Mouse (Mus musculus) liver (tissue): ENCODE data around the gene Pola2.

ENCODE experiments used
- DNase-seq: peaks from one replicate; pipeline ENCODE4 v3.0.0-alpha.2; 2020; ENCODE audit warnings: mixed read lengths

The Pola2 gene

DNA sequence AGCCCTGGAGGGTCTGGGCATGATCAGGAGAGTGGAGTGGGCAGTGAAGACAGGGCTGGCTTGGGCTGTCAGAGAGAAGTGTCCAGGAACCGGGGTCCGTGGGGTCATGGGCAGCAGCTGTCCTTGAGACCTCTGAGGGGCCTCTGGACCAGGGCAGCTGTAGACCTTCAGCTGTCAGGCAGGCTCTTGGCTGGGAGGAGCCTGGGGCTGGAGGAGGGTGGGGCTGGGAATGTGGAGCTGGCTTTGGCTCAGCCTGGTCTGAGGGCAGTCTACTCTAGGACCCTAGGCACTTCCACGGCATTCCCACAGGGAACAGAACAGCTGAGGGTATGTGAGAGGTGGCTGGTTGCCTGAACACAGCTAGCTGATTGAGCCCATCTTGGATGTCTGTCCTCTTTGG lies 28.7 kb downstream of the Pola2 start:
- DNase-seq, result no peak

DNA sequence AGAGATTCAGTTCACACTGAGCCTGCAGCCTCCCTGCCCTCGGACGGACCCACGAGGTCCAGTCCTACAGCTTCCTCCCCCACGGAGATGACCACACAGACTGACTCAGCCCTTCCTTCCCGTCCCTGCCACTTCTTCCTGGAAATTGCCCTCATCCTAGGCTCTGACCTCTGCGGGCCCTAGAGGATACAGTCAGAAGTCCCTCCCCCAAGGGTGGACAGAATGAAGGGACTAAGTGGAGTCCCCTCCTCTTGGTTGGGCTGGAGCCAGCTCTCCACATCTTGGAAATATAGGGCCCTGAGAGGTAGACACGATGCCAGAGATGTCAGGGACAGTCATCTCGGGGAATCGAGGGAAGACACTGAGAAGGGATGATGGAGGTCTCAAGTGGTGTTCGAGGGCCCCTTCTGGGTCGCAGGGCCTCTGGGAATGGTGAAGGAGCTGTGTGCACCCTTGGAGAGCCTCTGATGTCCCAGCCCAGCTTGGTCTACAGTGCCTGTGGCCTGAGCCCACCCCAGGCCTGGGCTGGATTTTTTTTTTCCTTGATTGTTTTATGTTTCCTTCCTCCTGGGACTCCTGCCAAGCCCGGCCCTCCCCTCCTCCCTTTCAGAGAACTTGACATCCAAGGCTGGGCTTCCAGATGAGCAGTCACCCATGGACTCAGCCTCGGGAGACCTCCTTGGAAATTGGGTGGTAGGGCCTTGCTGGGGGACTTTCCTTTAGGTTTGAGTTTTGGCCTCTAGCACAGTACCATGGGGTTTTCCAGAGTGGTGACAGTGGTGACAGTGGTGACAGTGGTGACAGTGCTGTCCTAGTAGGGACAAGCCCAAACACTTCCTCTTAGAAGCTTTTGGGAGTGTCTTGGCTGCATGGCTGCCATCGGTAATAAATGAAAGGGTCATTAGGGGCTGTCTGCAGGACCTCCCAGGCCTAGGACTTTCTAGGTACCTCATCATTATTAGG lies 34.1 kb downstream of the Pola2 start:
- no peak for DNase-seq

DNA sequence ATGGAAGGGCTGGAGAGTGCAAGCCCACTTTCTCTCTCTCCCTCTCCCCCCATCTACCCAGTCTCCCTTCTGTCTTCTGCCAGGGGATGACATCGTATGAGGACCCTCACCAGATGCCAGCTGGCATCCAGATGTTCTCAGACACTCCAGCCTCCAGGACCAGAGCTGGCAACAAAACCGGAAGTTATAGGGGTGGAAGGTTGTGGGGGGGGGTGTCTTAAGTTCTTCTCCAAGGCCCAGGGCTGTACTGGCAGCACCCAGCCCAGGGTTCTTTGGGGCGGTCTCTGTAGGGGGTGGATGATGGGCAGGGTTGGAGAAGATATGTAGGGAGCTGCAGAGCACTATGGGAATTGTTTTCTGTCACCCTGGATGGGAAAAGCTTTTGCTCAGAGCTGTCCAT lies 35.5 kb downstream of the Pola2 start:
- no peak for DNase-seq

DNA sequence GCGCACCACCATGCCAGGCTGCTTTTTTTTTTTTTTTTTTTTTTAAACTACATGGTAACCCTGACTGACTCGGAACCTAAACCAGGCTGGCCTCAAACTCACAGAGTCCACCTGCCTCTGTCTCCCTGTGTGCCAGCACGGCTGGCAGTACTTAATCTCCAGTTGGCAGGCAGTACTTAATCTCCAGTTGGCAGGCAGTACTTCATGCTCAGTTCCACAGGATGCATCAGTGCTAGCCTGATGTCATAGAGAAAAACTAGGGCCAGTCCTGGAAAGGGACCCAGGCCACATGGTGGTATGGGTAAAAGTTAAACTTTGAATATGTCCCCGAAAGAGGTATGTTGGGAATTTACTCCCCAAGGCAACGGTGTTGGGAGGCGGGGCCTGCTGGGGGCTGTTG lies 35.9 kb downstream of the Pola2 start:
- DNase-seq, result no peak

DNA sequence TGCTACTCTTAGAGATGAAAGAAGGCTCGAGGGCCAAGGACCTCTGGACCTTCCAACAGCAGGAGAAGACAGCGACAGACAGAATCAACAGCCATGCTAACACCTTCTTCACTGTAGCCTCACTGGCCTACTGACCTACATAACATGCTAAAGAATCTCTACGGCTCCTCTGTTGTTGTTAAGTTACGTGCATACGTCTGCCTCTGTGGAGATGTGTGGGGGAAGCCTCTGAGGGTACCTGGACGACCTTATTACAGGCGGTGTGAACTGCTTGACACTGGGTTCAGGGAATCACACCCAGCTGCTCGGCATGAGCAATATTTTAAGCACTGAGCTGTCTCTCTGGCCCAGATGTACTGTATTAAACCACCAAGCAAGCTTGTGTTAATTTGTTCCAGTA lies 36.5 kb downstream of the Pola2 start:
- DNase-seq, result no peak

DNA sequence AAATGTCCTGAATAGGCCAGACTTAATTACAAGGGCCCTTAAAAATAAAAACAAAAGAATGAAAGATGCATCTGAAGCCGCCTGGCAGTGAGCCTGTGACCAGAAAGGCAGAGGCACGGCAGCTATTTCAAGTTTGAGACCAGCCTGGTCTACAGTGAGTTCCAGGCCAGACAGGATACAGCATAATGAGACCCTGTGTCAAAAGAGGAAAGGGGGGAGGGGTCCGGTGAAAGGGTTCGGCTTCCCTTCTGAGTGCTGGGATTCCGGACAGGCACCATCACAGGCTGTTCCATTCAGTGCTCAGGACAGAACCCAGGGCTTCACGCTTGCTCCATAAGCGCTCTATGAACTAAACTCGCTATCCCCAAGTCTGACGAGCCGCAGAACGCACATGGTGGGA lies 37.0 kb downstream of the Pola2 start:
- no peak for DNase-seq

DNA sequence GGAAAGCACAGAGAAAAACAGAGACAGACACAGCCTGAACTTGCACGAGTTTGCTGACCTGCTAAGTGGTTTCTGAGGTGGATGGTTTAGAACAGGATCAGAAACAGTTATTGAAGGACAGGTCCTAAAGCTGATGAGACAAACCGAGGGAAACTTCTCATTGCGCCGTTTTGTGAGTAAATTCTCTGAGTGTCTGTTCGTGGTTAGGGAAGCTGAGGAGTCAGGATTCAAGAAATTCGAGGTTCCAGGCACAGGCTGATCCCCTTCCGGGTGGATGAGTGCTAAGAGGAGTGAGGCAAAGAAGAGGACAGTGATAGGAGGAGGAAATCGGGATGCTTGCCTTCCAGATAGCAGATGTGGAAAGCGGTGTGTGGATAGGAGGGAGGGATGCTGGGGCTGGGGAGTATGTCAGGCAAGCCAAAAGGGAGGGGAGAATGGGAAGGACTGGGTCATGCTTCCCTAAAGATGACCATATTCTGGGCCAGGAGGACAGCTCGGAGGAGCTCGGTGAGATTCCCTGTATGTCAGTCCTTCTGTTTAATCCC lies 38.6 kb downstream of the Pola2 start:
- no peak for DNase-seq

DNA sequence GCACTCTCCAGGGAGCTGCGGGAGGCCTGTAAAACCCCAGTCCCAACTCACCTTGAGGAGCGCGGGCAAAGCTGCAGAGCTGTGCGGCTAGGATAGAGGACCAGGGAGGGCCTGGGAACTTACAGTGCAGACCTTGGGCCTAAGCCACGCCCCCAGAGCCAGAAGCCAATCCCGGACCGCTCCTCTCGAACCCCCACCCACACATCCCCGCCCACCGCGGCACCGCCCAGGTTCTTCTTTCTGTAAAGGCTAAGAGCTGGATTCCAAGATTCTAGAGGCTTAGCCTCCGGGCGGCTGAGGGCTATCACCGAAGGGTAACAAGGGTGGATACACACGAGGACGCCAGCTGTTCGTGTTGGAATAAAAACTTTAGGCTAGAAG lies 39.3 kb downstream of the Pola2 start, which contains the start of gene Cdc42ep2:
Gene Cdc42ep2, minus strand, starts transcription at position 104 of the 381 bp plus-strand sequence.
- DNase-seq, result peak; percentile 99

DNA sequence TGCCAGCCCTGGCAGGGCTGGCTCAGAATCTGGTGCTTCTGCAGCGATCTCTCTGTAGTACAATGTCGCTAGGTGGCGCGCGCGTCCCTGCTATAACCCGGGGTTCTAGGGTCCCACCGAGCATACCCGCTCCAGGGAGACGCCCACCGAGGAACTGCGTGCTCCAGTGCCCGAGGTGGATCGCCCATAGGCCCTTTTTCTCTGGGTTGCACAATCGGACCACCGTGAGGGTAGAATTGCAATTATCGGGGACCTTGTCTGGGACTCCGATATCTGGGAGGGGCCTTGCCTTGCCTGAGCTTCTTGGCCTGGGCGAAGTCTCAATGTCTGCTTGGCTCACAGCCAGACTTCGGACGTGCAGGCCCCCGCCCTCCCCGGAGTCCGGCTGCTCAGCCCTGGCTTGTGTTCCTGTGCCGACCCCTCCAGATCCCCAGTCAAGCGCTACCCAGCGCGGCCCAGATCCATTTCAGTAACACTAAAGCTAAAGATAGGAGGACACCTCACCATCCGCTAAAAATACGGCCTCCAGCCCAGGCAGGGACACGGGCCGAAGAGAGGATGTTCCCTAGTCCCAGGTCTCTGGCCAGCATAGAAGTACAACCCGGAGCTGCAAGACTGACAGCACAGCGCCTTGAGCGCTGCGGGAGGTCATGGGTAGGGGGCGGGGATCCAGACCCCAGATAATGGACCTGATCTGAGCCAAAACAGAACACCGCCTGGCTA lies 39.9 kb downstream of the Pola2 start:
- DNase-seq, result peak; percentile 95

DNA sequence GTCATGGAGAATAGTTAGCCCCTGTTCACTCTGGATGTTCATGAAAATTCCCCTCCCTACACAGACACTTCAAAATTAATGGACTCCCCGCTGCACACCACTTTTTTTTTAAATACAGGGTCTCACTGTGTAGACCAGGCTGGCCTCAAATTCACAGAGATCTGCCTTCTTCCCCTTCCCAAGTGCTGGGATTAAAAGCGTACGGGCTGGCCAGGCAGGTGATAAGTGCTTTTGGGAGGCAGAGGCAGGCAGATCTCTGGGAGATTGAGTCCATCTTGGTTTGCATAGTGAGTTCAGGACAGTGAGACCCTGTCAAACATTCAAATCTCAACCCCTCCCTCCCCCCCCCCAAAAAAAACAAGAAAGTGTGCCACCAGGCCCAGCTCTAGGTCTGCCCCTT lies 41.0 kb downstream of the Pola2 start:
- no peak for DNase-seq

DNA sequence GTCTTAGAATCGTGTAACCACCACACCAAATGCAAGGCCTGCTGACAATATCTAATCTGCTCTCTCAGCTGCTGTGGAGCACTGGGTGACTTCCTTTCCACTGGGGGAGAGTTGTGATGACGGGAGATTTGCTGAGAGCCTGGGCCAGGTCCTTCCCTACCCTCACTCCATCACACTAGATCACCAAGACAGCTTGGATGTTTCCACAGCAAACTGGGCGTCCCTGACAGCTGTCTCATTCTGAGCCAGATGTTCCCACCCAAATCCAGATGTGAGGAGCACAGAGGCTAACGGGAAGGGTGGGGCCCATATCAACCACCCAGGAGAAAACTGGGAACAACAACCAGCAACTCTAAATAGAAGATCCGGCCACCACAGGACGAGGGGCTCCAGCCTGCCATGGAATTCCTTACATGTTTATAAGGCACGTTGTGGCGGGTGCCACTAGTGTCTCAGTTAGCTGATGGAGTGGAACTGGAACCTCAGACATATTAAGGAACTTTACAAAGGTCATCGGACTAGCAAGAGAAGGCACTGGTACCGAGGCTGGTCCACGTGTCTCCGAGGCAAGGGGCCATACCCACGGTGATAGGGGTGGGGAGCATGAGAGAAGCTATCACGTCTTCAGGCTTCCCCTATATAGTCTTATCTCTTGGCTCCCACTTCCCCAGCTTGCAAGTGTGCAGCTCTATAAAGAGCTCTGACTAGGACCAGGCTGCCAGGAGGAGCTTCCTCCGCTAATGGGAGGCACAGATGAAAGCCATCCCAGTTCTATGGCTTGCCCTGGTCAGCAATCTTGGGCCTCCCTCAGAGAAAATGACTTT lies 41.7 kb downstream of the Pola2 start:
- DNase-seq, result peak; percentile 78

DNA sequence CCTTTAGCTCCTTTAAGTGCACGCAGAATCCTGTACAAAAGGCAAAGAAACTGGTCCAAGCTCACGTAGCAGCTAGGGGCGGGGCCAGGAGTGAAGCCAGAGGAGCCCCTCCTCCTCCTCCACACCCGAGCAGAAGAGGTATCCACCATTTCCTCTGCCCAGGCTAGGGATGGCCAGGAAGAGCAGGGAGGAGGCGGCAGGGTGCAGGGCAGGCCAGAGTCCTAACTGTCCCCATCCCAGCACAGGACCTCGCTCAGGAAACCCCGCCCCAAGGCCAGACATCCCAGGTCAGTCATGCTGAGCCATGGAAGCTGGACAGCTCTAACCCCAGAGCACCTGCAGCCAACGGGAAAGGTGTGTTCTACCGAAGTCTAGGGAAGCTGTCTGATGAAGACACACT lies 42.3 kb downstream of the Pola2 start:
- DNase-seq, result peak; percentile 77

DNA sequence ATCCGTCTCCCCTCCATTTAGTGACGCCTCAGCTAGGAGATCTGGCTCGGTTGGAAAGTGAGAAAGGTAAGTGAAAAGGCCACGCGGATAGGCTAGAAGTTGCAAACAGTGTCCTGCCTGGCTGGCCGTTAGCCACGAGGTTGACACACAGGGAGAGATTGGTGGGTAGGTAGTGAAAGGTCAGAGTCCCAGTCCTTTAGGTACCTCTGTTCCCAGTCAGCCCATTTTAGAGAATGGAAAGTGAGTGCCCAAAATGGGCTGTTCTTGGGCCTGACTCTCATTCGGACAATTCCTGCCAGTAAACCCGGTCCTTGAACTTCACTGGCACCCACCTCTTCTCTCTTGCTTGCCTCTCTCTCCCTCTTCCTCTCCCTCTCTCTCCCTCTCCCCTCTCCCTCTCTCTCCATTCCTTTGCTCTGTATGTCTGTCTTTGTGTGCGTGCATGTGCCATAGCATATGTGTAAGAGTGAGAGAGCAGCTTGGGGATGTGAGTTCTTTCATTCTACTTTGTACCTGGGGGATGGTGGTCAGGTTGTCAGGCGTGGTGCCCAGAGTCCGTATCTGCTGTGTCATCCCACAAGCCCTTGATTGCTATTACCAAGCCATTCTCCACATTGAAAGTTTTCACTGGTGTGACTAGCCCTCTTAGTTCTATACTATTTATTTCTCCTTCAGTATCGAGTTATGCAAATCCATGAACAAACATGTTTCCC lies 50.8 kb downstream of the Pola2 start, which contains the start of gene Dpf2:
Gene Dpf2, minus strand, starts transcription at position 4 of the 713 bp plus-strand sequence.
- peak; percentile 62 for DNase-seq

DNA sequence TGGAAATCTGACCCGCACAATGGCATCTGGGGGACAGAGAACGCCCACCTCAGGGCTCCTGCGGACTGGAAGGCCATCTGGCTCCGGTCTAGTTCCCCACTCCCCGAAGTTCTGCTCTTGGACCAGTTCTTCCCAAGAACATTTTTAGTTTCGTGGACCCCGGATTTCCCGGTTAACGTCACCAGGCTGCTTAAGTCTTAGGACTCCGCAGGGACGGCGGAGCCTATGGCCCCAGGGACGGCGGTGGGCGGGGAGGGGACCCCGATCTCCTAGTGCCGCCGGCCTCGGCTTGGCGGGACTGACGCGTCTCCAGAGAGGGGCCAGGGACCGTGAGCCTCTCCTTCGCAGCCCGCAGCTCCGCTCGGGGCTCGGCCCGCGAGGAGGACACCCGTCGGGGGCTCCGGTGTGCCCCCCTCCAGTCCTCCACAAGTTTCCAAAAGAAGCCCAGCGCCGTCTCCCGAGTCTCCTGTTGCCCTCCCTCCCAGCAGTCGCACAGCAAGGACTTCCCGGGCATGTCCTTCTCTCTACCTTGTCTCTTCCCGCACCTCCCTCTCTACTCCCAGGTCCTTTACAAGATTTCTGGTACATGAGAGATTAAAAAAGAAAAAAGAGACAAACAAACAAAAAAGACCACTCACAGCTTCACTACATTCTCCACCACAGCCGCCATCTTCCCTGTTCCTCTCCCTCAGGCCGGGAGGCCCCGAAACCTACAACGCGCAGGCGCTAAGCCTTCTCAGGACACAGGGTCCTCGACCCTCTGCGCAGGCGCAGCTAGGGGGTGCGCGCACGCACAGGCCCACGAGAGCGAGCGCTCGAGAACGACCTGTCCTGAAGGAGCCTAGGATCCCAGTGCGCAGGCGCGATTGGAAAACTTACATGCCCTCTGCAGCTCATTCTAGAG lies 51.6 kb downstream of the Pola2 start:
- DNase-seq, result peak; percentile 100

DNA sequence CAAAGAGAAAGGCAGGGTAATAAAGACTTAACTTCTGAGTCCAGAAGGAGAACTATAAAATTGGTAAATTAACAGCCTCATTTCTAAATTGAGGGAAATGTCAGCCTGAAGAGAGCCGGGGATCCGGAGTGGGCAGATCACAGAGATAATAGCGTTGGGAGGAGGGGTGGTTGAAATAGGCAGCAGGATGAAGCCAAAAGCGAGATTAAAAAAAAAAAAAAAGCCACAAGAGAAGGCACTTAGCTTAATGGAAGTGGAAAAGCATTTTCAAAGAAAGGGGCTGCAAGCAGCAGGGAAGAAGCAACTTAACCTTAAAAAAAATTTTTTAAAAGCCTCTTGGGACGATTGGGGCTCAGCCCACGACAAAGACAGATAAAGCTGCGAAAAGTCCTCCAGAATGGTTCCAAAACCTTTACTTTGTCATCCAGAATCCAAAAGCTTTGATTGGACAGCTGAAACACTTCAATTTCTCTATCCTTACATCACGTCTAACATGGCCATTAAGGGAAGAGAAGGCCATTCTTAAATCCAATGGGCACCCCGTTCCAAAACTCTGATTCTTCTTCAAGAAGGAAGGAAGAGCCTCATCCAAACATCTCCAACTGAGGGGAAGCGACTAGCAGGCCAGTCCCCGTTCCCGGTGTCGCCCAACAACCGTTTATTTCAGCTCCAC lies 52.4 kb downstream of the Pola2 start:
- no peak for DNase-seq

DNA sequence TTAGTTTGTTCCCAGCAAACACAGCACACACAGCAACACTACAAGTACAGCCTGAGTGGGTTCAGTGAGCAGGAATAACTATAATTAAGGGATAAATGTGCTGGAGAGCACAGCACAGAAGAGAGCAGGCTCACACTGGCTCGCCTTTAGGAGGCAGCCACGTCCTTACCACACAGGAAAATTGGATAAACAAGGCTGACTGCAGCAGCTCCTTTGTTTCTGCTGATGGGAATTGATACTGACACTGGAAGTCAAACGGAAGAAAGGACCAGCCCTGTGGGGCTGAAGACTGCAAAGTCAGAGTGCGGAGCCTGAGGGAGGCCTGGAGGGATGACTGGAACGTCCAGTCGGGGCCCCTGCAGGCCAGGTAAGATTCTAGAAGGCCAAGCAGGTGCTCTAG lies 53.8 kb downstream of the Pola2 start:
- DNase-seq, result no peak

DNA sequence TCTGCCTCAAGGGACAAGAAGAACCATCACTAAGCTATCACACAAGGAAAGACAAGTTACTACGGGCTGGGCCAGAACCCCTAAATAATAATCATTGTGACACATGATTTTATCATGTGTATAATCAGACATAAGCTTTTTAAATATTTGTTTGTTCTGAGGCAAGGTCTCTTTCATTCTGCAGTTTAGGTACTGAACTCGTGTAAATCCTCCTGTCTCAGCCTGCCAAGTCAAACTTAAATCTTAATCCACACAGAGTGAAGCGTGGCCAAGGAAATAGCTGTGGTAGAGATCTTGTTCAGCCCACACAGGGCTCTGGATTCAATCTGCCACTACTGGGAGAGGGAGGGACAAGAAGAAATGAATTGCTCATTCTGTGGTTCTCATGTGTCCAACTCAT lies 56.7 kb downstream of the Pola2 start:
- no peak for DNase-seq

DNA sequence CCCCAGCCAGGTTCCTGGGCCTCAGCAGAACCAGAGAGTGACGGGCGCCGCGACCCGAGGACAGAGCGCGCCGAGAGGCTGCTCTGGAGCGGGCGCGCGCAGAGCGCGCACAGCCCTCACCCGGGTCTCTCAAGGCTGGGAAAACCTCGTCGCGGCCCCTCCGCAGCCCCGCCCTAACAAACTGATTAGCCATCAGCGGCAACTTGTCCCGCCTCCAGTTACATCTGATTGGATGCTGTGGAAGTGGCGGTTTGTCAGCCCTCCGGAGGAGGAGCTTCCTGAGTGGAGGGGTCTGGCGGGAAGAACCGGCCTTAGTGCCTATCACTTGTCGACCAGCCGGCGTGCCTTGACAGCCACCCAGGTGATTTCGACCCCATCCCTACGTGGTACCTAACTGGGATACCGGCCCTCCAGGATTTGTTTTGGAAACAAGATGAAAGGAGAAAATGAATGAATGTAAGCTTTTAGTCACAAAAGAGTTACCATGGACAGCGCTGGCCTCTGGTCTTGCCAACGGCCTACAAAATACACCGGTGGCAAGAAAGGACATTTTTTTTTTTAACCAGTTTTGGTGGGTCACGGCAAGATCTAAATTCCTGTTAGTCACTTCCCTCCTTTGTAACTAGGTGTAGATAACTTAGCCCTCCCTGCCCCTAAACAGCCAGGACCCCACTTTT lies 69.9 kb downstream of the Pola2 start, which contains the start of gene Tigd3:
Gene Tigd3, minus strand, starts transcription at position 148 of the 677 bp plus-strand sequence.
- DNase-seq, result peak; percentile 95

DNA sequence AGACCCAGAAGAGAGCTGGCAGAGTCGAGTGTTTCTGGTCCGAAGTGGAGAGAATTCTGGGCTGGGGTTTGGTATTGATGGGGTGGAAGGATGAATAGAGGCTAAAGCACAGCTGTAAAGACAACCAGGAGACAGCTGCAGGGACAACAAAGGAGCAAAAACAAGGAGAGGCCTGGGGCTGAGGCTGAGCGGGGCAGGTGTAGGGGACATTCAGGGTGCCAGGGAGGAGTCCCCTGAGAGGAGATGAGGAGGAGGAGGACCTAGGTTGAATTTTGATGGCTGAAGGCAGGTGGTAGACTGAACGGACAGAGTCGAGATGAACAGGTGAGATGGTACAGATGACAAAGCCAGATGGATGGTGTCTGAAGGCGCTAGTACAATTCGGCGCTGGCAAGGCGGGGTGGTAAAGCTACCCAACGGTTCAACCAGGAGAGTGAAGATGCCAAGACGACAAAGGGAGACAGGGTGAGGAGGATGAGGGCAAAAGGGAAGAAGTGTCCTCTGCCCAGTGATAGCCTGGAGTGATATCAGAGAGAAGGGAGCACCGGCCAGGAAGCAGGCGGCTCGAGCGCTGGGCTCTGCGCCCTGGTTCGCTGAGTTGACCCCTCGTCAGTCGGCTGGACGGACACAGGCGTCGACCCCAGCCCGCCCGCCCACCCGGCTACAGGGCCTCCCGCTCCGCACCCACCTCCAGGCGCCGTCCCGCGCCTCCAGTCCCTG lies 70.6 kb downstream of the Pola2 start:
- no peak for DNase-seq
